Mouse (Mus musculus) ovary, postnatal 36 days (tissue): ENCODE measurements around the gene Olfr430.
A peak's percentile ranks its signal among the peaks of the same experiment; 100 is the strongest.
"Not testable (repeated sequence)": the region's sequence is repeated elsewhere in the genome, so short reads cannot be mapped to it uniquely, and the experiment has no call there.

Experiments
- DNase-seq: peaks from one replicate; pipeline ENCODE4 v3.0.0; 2022; ENCODE audit warnings: low spot score, mixed read lengths

The Olfr430 gene

DNA sequence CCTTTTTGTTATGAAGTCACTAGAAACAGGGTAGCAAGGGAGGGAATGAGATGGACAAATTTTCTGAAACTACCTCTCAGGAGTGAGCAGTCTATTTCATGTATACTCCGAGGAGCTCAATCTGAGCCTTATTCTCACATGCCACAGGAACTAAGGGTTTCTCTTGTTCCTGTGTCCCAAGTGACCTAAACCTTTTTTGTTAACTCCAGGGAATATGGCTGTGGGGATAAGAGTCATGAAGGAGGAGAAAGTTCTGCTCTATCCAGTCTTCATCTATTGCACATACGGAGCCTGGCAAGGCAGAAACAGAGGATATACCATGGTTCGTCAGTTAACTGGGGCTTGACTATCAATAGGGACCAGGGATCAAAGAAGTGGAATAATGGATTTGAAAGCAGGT, at the start of gene Olfr430:
Olfr430 (plus strand) TSS at position 301 of the 400 bp plus-strand sequence.
- DNase-seq, result no peak

DNA sequence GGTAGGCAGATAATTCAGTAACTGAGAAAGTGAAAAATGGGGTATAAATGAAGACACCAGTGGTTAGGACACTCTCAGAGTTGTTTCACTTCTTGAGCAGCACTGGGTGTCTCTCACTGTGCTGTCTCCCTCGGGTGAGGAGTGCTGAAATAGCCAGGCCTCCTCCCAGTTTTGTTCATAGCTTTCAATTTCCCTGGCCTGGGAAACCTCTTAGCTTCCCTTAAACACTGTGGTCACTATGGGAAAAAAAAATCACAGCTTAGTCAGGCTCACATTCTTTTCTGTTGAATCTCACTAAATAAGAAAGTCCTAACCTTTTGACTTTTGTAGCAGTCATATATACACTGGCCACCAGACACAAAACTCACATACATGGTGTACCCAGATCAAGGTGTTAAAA, 34.7 kb upstream of the Olfr430 start, which contains the start of gene Ifi205:
Ifi205 (minus strand) TSS at position 113 of the 400 bp plus-strand sequence.
- no peak for DNase-seq

DNA sequence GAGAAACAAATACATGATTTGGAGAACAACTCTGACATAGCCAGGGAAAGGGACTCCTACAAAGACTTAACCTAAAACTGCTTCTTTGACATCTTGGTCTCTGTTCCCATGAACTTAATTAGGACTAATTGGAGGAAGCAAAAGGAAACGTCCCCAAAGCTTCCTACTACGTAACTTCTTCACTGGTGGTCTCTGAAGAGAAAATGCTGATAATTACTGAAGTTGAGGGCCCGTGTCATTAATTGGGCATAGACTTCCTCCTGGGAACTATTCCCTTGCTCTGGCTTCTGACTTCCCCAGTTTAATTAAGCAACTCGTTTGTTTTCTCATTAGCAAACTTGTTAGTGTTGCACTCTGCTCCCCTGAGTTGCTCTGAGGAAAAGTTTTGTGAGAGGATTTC, 30.6 kb upstream of the Olfr430 start:
- DNase-seq, result no peak

DNA sequence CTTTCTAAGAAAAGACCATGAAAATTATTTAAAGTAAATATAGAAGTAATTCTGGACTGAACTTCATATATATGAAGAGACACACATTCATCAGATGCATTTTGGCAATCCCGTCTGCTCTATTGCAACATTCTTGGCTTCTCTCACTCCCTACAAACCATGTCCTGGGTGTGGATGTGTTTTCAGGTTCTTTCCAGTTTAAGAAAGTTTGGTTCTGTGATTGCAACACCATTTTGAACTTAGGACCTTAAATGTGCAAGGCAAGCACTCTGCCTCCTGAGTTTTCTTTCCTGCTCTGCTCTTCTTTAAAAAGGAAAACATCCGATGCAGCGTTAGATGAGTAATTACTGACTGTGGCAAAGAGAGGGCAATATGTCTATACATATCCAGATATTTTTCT, 27.9 kb upstream of the Olfr430 start:
- no peak for DNase-seq

DNA sequence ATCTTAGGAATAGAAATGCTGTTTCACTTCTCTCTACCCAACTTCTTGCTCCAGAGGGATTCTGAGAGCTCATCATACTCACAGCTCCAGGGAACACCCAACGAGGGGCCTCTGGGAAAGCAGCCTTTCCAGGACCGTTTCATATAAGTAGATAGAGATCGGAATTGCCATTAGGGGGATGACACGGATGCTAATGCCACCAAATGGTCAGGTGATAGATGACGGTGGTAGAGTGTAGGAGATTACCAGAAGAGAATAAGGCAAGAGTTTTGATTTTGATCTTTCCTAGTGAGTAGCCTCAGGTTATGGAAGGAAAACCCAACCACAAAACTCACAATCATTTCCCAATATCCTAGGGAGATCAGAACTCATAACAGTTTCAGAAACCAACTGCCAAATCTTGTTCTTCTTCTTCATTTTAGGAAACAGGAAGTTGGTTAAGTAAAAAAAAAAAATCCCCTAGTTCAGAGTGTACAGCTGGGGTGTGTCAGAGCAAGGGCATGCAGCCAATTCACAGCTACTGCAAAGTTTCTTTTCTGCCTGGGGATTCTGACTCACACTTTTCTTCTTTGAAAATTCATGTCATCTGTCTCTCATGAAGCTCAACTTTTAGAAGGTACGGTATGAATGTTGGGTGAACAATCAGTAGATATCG, 25.8 kb upstream of the Olfr430 start, which contains the start of gene Olfr433:
Olfr433 (plus strand) TSS at position 183 of the 655 bp plus-strand sequence.
- DNase-seq, result peak; percentile 21

DNA sequence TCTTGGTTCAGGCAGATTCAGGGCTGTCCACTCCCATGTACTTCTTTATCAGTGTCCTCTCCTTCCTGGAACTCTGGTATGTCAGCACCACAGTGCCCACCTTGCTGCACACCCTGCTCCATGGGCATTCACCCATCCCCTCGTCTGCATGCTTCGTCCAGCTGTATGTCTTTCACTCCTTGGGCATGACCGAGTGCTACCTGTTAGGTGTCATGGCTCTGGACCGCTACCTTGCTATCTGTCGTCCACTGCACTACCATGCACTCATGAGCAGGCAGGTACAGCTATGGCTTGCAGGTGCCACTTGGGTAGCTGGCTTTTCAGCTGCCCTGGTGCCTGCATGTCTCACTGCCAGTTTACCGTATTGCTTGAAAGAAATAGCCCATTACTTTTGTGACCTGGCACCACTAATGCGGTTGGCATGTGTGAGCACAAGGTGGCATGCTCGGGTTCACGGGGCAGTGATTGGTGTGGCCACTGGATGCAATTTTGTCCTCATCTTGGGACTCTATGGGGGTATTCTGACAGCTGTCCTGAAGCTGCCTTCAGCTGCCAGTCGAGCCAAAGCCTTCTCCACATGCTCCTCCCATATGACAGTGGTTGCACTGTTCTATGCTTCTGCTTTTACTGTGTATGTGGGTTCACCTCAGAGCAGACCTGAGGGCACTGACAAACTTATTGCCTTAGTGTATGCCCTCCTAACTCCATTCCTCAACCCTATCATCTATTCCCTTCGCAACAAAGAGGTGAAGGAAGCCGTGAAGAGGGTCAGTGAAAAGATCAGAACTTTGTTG, 24.1 kb upstream of the Olfr430 start:
- not testable (repeated sequence) for DNase-seq

DNA sequence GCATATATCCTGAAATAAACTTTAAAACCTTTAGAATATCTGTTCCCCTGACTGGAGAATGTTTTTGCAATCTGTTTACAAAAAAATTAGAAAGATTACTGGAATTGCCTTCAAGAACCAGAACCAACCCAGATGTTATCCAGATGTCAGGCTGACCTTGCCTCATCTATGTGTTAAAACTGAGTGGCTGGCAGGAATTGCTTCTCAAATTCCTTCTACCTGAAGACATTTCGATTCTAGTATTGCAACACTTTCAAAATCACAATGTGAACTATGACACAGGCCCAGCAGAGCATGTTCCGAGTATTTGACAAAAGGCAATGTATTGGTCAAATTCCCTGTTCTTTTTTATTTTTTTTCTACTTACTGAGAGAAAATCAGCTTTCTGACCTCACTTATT, 22.0 kb upstream of the Olfr430 start:
- DNase-seq, result no peak

DNA sequence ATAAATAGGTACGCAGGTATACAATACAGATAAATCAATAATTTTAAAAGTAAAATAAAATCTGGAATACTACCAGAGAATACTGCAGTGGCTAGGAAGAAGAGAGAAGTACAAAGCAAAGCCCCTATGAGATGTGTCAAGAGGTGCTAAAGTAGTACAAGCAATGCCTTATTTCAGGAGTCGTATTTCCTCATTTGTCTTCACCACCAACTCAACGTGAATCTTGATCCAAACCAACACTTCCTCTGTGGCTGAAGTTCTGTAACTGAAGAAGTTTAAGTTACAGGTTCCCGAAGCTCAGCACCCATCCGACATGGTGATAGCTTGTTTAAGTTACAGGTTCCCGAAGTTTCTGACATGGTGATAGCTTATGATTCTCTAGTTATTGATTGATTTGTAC, 18.2 kb upstream of the Olfr430 start:
- not testable (repeated sequence) for DNase-seq

DNA sequence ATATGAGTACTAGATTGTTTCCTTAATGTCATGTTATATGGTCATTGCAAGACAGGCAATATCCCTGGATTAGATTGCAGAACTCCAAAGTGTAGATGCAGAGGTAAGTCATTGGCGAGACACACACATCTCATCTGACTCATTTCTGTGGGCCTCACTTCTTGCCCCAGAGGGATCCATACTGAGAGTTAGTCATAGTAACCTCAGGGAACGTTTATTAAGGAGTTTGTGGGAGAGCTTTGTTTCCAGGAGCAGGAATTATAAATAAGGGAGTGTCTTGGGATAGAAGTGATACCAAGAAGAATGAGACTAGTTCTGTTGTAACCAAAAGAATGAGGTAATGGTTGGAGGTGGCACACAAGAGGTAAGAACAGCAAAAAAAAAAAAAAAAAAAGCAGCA, 17.5 kb upstream of the Olfr430 start, which contains the start of gene Olfr432:
Olfr432 (plus strand) TSS at position 313 of the 400 bp plus-strand sequence.
- no peak for DNase-seq

DNA sequence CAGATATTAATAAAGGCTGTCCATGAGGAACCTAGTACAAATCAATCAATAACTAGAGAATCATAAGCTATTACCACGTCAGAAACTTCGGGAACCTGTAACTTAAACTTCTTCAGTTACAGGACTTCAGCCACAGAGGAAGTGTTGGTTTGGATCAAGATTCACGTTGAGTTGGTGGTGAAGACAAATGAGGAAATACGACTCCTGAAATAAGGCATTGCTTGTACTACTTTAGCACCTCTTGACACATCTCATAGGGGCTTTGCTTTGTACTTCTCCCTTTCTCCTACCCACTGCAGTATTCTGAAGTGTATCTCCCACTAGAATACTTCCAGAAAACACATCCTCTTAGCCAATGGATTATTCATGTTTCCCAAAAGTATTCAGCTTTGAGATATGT, 17.0 kb upstream of the Olfr430 start:
- DNase-seq, result not testable (repeated sequence)

DNA sequence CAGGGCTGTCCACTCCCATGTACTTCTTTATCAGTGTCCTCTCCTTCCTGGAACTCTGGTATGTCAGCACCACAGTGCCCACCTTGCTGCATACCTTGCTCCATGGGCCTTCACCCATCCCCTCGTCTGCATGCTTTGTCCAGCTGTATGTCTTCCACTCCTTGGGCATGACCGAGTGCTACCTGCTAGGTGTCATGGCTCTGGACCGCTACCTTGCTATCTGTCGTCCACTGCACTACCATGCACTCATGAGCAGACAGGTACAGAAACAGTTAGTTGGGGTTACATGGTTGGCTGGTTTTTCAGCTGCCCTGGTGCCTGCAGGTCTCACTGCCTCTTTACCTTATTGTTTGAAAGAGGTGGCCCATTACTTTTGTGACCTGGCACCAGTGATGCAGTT, 15.9 kb upstream of the Olfr430 start:
- no peak for DNase-seq

DNA sequence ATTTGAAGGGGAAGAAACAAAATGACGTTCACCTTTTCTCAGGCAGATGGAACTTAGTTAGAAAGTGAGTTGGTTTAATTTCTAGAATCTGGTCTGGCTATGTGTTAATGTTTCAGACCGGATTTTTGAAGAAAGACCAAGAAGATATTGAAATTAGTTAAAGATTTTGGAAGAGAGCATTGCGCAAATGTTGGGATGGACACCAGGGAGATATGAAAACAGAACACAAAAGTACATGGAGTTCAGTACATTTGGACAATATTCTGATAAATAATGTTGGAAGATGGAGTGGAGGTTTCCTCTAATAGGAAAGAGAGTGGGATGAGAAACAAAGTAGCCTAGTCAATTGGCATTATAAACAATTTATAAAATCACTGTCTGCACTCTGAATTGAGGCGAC, 14.9 kb upstream of the Olfr430 start:
- DNase-seq, result no peak

DNA sequence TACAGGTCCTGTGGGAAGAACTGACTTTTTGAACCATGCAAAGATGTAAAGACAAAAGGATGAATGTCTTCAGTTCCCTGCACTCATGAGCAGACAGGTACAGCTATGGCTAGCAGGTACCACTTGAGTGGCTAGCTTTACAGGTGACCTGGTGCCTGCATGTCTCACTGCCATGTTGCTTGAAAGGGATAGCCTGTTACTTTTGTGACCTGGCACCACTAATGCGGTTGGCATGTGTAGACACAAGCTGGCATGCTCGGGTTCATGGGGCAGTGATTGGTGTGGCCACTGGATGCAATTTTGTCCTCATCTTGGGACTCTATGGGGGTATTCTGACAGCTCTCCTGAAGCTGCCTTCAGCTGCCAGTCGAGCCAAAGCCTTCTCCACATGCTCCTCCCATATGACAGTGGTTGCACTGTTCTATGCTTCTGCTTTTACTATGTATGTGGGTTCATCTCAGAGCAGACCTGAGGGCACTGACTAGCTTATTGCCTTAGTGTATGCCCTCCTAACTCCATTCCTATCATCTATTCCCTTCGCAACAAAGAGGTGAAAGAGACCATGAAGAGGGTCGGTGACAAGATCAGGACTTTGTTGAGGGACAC, 14.4 kb upstream of the Olfr430 start:
- DNase-seq, result no peak

DNA sequence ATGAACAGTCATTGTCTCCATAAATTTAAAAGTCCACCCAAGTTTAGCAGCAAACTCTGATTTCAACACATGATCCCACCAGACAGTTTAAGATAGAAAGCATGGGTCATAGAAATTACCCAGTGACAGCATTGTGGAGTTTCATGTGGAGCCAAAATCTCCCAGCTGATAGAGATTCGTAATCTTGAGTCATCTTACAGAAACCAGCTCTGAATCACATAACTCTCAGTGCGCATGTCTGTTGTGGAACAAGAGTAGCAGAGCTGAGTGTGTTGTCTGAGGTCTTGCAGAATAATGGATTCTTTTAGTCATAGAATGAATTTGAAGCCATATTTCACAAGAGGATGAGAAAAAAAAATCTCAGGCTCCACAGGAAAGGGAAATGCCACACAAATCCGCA, 13.4 kb upstream of the Olfr430 start:
- no peak for DNase-seq

DNA sequence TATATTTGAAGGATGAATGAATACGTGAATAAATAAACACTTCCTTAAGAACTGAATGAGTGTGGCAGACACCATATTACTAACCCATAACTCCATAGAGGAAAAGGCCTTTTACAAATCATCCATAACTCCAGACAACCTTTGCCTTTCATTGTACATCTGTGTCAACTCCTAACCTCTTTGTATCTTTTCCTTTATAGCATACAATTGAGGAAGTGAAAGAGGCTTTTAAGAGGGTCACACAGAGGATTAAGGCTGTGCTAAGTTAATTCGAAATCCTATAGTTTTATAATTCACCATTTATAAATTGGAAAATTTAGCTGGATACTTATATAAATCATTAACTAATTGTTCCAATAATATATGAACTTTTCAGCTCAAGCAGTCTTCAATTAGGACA, 11.2 kb upstream of the Olfr430 start:
- no peak for DNase-seq

DNA sequence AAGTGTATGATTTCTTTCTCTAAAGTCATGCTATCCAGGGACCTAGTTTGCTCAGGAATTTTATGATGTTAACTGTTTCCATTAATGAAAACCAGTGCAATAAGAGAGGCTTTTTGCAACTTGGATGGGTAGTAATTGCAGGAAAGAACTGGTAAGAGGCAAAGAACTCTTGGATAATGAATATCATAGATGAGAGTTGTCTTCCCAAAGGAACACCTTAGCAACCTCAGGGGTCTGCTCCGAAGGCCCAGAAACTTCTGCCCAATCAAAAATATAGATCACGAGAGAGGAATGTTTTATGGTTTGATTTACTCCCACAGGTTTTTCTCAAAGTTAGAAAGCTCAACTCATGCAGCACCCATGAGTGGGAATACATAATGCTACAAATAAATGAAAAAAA, 17.6 kb downstream of the Olfr430 start, which contains the start of gene Olfr429:
Olfr429 (plus strand) TSS at position 301 of the 400 bp plus-strand sequence.
- DNase-seq, result no peak

DNA sequence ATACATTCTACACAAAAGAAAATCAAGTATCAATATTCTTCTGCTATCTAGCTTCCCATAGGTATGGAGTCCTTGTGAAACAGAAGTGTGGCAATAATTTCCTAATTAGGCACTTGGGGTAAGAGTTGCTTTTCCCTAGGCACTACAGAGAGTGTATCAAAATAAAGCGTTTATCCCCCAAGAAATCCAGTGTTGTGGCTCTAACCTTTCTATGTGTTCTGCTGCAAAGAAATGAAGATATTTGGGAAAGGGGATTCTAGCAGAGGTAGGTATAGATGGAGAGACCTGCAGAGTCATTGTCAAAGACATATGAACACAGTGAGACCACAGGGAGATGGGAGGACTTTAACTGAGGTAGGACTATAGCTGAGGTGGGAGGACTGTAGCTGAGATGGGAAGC, 30.2 kb downstream of the Olfr430 start, which contains the start of gene Olfr427:
Olfr427 (plus strand) TSS at position 301 of the 400 bp plus-strand sequence.
- DNase-seq, result no peak

DNA sequence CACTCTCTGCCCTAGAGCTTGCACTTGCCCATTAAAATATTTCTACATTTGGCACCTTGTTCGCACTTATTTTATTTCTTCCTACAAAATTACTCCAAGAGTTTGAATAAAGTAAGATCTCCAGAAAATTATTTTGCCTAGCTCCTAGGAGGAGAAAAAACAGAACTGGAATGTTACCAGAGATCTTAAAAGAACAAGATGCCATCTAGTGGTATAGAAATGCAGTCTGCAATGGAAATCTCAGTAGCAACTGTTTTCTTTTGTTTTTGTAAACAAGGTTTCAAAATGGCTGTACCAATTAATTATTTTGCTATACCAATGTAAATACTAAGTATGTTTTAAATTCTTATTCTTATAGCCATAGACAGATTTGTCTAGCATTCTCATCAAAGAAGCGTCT, 37.3 kb downstream of the Olfr430 start:
- no peak for DNase-seq

DNA sequence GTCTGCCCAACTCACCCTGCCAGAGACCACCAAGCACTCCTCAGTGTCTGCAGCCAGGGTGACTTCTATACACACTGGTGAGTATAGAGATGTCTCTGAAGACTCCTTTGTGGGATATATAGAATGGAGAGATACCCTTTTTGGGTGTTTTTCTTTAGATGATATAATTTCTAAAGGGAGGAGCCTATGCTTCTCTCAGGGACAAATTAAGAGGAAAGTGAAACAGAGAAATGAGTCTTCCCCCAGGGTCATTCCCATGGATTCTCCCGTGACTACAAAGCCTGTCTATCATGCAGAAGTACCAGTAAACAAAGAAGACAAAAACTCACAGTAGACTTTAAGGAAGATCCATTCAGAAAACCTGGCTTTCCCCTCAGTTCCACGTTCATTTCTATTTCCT, 54.7 kb downstream of the Olfr430 start, which contains the start of gene Olfr231:
Olfr231 (minus strand) TSS at position 101 of the 400 bp plus-strand sequence.
- no peak for DNase-seq
